In genomic region chr1:119521029-119521428, GRCm38 (mm10) we compare ENCODE assay signal across 24 mouse cellular contexts. TPM values are rescaled to one million over a fixed set of nuclear protein-coding genes. Genes with fewer than 3 reads are reported as not detected.
DNase-seq lines count a peak whose midpoint lies in the region; ATAC-seq and TF ChIP-seq lines count a peak whose summit lies in the region.
"Had no signal": no experiment of that assay in that cellular context is flagged by ENCODE, and none has a peak within 500 bp of the region (broad histone marks: within the 10 kb centered on the region; RNA-seq: fewer than 3 reads in every experiment).

No protein-coding gene starts in this region.

- TF ChIP-seq CTCF in hindbrain, postnatal 0 days (IDR thresholded peaks at IDR 0.05; ENCODE audit: low read depth): no peak
- TF ChIP-seq CTCF in midbrain, postnatal 0 days (IDR thresholded peaks at IDR 0.05): no peak

- WGBS in hindbrain, postnatal 0 days: 44% methylated on average over 2 of the region's 2 CpGs
- WGBS in hindbrain, embryonic 14.5 days: 45% methylated on average over 2 of the region's 2 CpGs
- WGBS in midbrain, postnatal 0 days: 43% methylated on average over 2 of the region's 2 CpGs
- WGBS in midbrain, embryonic 15.5 days: 52% methylated on average over 2 of the region's 2 CpGs
- WGBS in lung, embryonic 15.5 days: 32% methylated on average over 2 of the region's 2 CpGs

- DNase-seq in hindbrain, postnatal 0 days (ENCODE audit: low spot score): peak; percentile 59
- DNase-seq in hindbrain, embryonic 14.5 days (ENCODE audit: low spot score): no peak
- DNase-seq in midbrain, postnatal 0 days (ENCODE audit: low spot score): peak; percentile 48
- DNase-seq in lung, postnatal 36 days: peak; percentile 82
- DNase-seq in left cerebral cortex, postnatal 36 days (ENCODE audit: low spot score in 2 of 2): no peak
- DNase-seq in gastrocnemius, postnatal 14 days: no peak
- DNase-seq: adrenal gland, adult 8-10 months; cerebellum, adult 18-20 months; cerebellum, postnatal 25 days; heart, postnatal 14 days; liver, embryonic 13.5 days; right cerebral cortex, postnatal 25 days; spleen, adult 18-20 months; thymus, postnatal 14 days had no signal

- no peak overlapping the region for H3K4me3 ChIP-seq in hindbrain, postnatal 0 days (ENCODE audit: low read length)
- H3K4me3 ChIP-seq in hindbrain, embryonic 14.5 days (replicated peaks; ENCODE audit: low read length): no peak overlapping the region
- no peak overlapping the region for H3K4me3 ChIP-seq in midbrain, postnatal 0 days (ENCODE audit: low read depth, low read length)
- no peak overlapping the region for H3K4me3 ChIP-seq in midbrain, embryonic 15.5 days
- no peak overlapping the region for H3K4me3 ChIP-seq in lung, embryonic 15.5 days
- H3K4me3 ChIP-seq: embryonic facial prominence, embryonic 12.5 days; forebrain, embryonic 13.5 days; heart, embryonic 12.5 days; hindbrain, embryonic 12.5 days; layer of hippocampus, adult 2 months; limb, embryonic 12.5 days; liver, embryonic 13.5 days; neural tube, embryonic 12.5 days had no signal

- H3K4me2 ChIP-seq in hindbrain, postnatal 0 days (ENCODE audit: low read depth, low read length): no peak overlapping the region
- H3K4me2 ChIP-seq in hindbrain, embryonic 14.5 days (replicated peaks): no peak overlapping the region
- H3K4me2 ChIP-seq in midbrain, postnatal 0 days (ENCODE audit: low read depth, low read length, poor library complexity, severe bottlenecking): no peak overlapping the region
- no peak overlapping the region for H3K4me2 ChIP-seq in midbrain, embryonic 15.5 days
- H3K4me2 ChIP-seq in lung, embryonic 15.5 days: no peak overlapping the region
- H3K4me2 ChIP-seq: embryonic facial prominence, embryonic 12.5 days; forebrain, embryonic 13.5 days; heart, embryonic 12.5 days; hindbrain, embryonic 12.5 days; limb, embryonic 12.5 days; liver, embryonic 13.5 days; neural tube, embryonic 12.5 days had no signal

- H3K27ac ChIP-seq in hindbrain, postnatal 0 days: no peak overlapping the region
- H3K27ac ChIP-seq in hindbrain, embryonic 14.5 days: no peak overlapping the region
- H3K27ac ChIP-seq in midbrain, postnatal 0 days (ENCODE audit: low read depth, low read length): no peak overlapping the region
- H3K27ac ChIP-seq in midbrain, embryonic 15.5 days: no peak overlapping the region
- H3K27ac ChIP-seq in lung, embryonic 15.5 days: peak overlapping the region; percentile 71
- H3K27ac ChIP-seq: embryonic facial prominence, embryonic 12.5 days; forebrain, embryonic 13.5 days; hindbrain, embryonic 12.5 days; layer of hippocampus, adult 2 months; limb, embryonic 12.5 days; liver, embryonic 13.5 days; macrophage; neural tube, embryonic 12.5 days had no signal

- intact Hi-C loops in left cerebral cortex, postnatal 36 days (cut with DNase I): no loop called here
- intact Hi-C loops in gastrocnemius, postnatal 14 days (cut with DNase I; ENCODE audit: low total_unique reads): no loop called here

- peaks cover 12% of the 10 kb centered on the region; the same call in 1 of the 2 replicates for H3K4me1 ChIP-seq in hindbrain, postnatal 0 days (ENCODE audit: insufficient read depth, low read length)
- H3K4me1 ChIP-seq in hindbrain, embryonic 14.5 days (replicated peaks; ENCODE audit: control insufficient read depth, insufficient read depth, low read length): peaks cover 14% of the 10 kb centered on the region
- peaks cover 6% of the 10 kb centered on the region; the same call in 1 of the 2 replicates for H3K4me1 ChIP-seq in midbrain, postnatal 0 days (ENCODE audit: insufficient read depth, low read length)
- H3K4me1 ChIP-seq in midbrain, embryonic 15.5 days: peaks cover 11% of the 10 kb centered on the region
- peaks cover 42% of the 10 kb centered on the region for H3K4me1 ChIP-seq in lung, embryonic 15.5 days

- H3K36me3 ChIP-seq in hindbrain, postnatal 0 days (ENCODE audit: insufficient read depth, low read length): no peaks in the 10 kb centered on the region
- no peaks in the 10 kb centered on the region for H3K36me3 ChIP-seq in hindbrain, embryonic 14.5 days (replicated peaks; ENCODE audit: control insufficient read depth, insufficient read depth)
- no peaks in the 10 kb centered on the region for H3K36me3 ChIP-seq in midbrain, postnatal 0 days (ENCODE audit: insufficient read depth, low read length)
- no peaks in the 10 kb centered on the region for H3K36me3 ChIP-seq in midbrain, embryonic 15.5 days (replicated peaks)
- H3K36me3 ChIP-seq in lung, embryonic 15.5 days: no peaks in the 10 kb centered on the region
- H3K36me3 ChIP-seq: embryonic facial prominence, embryonic 12.5 days; heart, embryonic 12.5 days; hindbrain, embryonic 12.5 days; limb, embryonic 12.5 days; liver, embryonic 13.5 days; neural tube, embryonic 12.5 days had no signal

- H3K27me3 ChIP-seq in hindbrain, postnatal 0 days (ENCODE audit: insufficient read depth, low read length): no peaks in the 10 kb centered on the region
- no peaks in the 10 kb centered on the region for H3K27me3 ChIP-seq in hindbrain, embryonic 14.5 days (ENCODE audit: control insufficient read depth, insufficient read depth, low read length)
- H3K27me3 ChIP-seq in midbrain, postnatal 0 days (ENCODE audit: insufficient read depth, low read length): no peaks in the 10 kb centered on the region
- no peaks in the 10 kb centered on the region for H3K27me3 ChIP-seq in midbrain, embryonic 15.5 days (replicated peaks)
- no peaks in the 10 kb centered on the region for H3K27me3 ChIP-seq in lung, embryonic 15.5 days
- H3K27me3 ChIP-seq: embryonic facial prominence, embryonic 12.5 days; forebrain, embryonic 13.5 days; heart, embryonic 12.5 days; hindbrain, embryonic 12.5 days; limb, embryonic 12.5 days; liver, embryonic 13.5 days; neural tube, embryonic 12.5 days had no signal

- 0 out of 2 replicates have a peak, but pooled peaks have one; percentile 25 for ATAC-seq in hindbrain, postnatal 0 days
- ATAC-seq in hindbrain, embryonic 14.5 days (ENCODE audit: low FRiP score): no peak
- ATAC-seq in midbrain, postnatal 0 days (ENCODE audit: low FRiP score): no peak
- no peak for ATAC-seq in midbrain, embryonic 15.5 days (replicated peaks)
- peak; percentile 75 for ATAC-seq in lung, embryonic 15.5 days (ENCODE audit: borderline replicate concordance, extremely low read depth, low FRiP score, low TSS enrichment)
- ATAC-seq: forebrain, embryonic 13.5 days had no signal

- no peak overlapping the region for H3K9ac ChIP-seq in hindbrain, postnatal 0 days (replicated peaks; ENCODE audit: low read length)
- no peak overlapping the region for H3K9ac ChIP-seq in hindbrain, embryonic 14.5 days
- no peak overlapping the region for H3K9ac ChIP-seq in midbrain, postnatal 0 days (replicated peaks; ENCODE audit: low read length, poor library complexity, severe bottlenecking)
- no peak overlapping the region for H3K9ac ChIP-seq in midbrain, embryonic 15.5 days
- no peak overlapping the region for H3K9ac ChIP-seq in lung, embryonic 15.5 days
- H3K9ac ChIP-seq: embryonic facial prominence, embryonic 12.5 days; forebrain, embryonic 13.5 days; heart, embryonic 12.5 days; hindbrain, embryonic 12.5 days; limb, embryonic 12.5 days; liver, embryonic 13.5 days; neural tube, embryonic 12.5 days had no signal

- H3K9me3 ChIP-seq in hindbrain, postnatal 0 days (ENCODE audit: low read length): no peaks in the 10 kb centered on the region
- H3K9me3 ChIP-seq in hindbrain, embryonic 14.5 days (ENCODE audit: control insufficient read depth, low read length): no peaks in the 10 kb centered on the region
- no peaks in the 10 kb centered on the region for H3K9me3 ChIP-seq in midbrain, postnatal 0 days (ENCODE audit: low read length)
- no peaks in the 10 kb centered on the region for H3K9me3 ChIP-seq in midbrain, embryonic 15.5 days
- no peaks in the 10 kb centered on the region for H3K9me3 ChIP-seq in lung, embryonic 15.5 days
- H3K9me3 ChIP-seq: embryonic facial prominence, embryonic 12.5 days; forebrain, embryonic 13.5 days; heart, embryonic 12.5 days; hindbrain, embryonic 12.5 days; limb, embryonic 12.5 days; liver, embryonic 13.5 days; neural tube, embryonic 12.5 days had no signal

RNA-seq across cellular contexts. Expression of gene Tmem185b, which starts 4.9 kb away (rescaled TPM):
- total RNA-seq in hindbrain, postnatal 0 days (2014; rRNA removed): 23.0 and 24.2 TPM in 2 replicates
- 10.3 and 12.9 TPM in 2 replicates for polyA plus RNA-seq in hindbrain, postnatal 0 days (2015; fragmentation: Nextera tagmentation; extraction: Ambion mirVana)
- 17.8 and 20.8 TPM in 2 replicates for polyA plus RNA-seq in hindbrain, embryonic 14.5 days (2014; fragmentation: Nextera tagmentation; extraction: Ambion mirVana)
- total RNA-seq in midbrain, postnatal 0 days (2014; rRNA removed): 20.9 and 22.7 TPM in 2 replicates
- polyA plus RNA-seq in midbrain, postnatal 0 days (2015; fragmentation: Nextera tagmentation; extraction: Ambion mirVana): 12.6 and 13.8 TPM in 2 replicates
- 18.2 and 18.7 TPM in 2 replicates for polyA plus RNA-seq in midbrain, embryonic 15.5 days (2015; fragmentation: Nextera tagmentation; extraction: Ambion mirVana)
- polyA plus RNA-seq in lung, embryonic 15.5 days (2015; fragmentation: Nextera tagmentation; extraction: Ambion mirVana): 30.5 and 32.6 TPM in 2 replicates
- 10 to 100 TPM; 14.8 to 16.2 TPM for total RNA-seq in left cerebral cortex, postnatal 36 days (2021)
- 1 to 10 TPM; 5.5 to 5.9 TPM for total RNA-seq in gastrocnemius, postnatal 14 days (2021)

RNA-seq across cellular contexts. Expression of gene Ralb, which starts 16.4 kb away (rescaled TPM):
- total RNA-seq in hindbrain, postnatal 0 days (2014; rRNA removed): 42.9 and 43.5 TPM in 2 replicates
- polyA plus RNA-seq in hindbrain, postnatal 0 days (2015; fragmentation: Nextera tagmentation; extraction: Ambion mirVana): 61.0 and 62.1 TPM in 2 replicates
- 57.5 and 62.5 TPM in 2 replicates for polyA plus RNA-seq in hindbrain, embryonic 14.5 days (2014; fragmentation: Nextera tagmentation; extraction: Ambion mirVana)
- 38.1 and 41.9 TPM in 2 replicates for total RNA-seq in midbrain, postnatal 0 days (2014; rRNA removed)
- polyA plus RNA-seq in midbrain, postnatal 0 days (2015; fragmentation: Nextera tagmentation; extraction: Ambion mirVana): 63.2 and 65.1 TPM in 2 replicates
- polyA plus RNA-seq in midbrain, embryonic 15.5 days (2015; fragmentation: Nextera tagmentation; extraction: Ambion mirVana): 60.2 and 62.1 TPM in 2 replicates
- polyA plus RNA-seq in lung, embryonic 15.5 days (2015; fragmentation: Nextera tagmentation; extraction: Ambion mirVana): 254 and 264 TPM in 2 replicates
- 10 to 100 TPM; 22.2 to 22.6 TPM for total RNA-seq in left cerebral cortex, postnatal 36 days (2021)
- total RNA-seq in gastrocnemius, postnatal 14 days (2021): 10 to 100 TPM; 17.2 to 18.9 TPM

Comparison
In these comparisons a context has a peak if more than half of its experiments do, and no peak if none do; other contexts are left out.
1. ATAC-seq: peak in hindbrain, postnatal 0 days (single experiment) and lung, embryonic 15.5 days (single experiment); none in hindbrain, embryonic 14.5 days (single experiment), midbrain, postnatal 0 days (single experiment) and midbrain, embryonic 15.5 days (single experiment).
2. DNase-seq: peak in hindbrain, postnatal 0 days (single experiment), midbrain, postnatal 0 days (single experiment) and lung, postnatal 36 days (single experiment); none in hindbrain, embryonic 14.5 days (single experiment), left cerebral cortex, postnatal 36 days (0 of 2) and gastrocnemius, postnatal 14 days (single experiment).